Mouse (Mus musculus) B cell, adult (primary cell): ENCODE data around the gene Dus3l. TPM values are rescaled to one million over a fixed set of nuclear protein-coding genes. Genes with fewer than 3 reads are reported as not detected.

Experiments
- total RNA-seq: library from RNA; stranded (reverse); gene quantifications from 4 replicates; pipeline ENCODE4 v1.2.4, GENCODE M21; 2023; ENCODE audit not compliant: inconsistent age

Gene Dus3l
- 76.9 to 84.0 TPM (median 81.5 TPM) in 4 replicates for total RNA-seq

GRCm38 (mm10) chr17:56764474-56765354 lies at the start of gene Dus3l:
Gene Dus3l, plus strand, starts transcription at chr17:56764757.

GRCm38 (mm10) chr17:56717363-56718058 lies 47.0 kb upstream of the Dus3l start, which contains the start of the genes Ndufa11 and Vmac:
Gene Ndufa11, plus strand, starts transcription at chr17:56717767.
Gene Vmac, minus strand, starts transcription at chr17:56718022.

GRCm38 (mm10) chr17:56757416-56758123 lies 7.0 kb upstream of the Dus3l start, which contains the start of gene Nrtn:
Gene Nrtn, minus strand, starts transcription at chr17:56757530.

GRCm38 (mm10) chr17:56769950-56770349 lies 5.4 kb downstream of the Dus3l start, which contains the start of gene Prr22:
Gene Prr22, plus strand, starts transcription at chr17:56770250.

Other genes starting within 250 kb of the Dus3l start
- 9.3 to 13.0 TPM (median 12.5 TPM) in 4 replicates for gene Gm20219, start 210.4 kb upstream of the Dus3l start, total RNA-seq
- gene Safb2, start 180.2 kb upstream of the Dus3l start, total RNA-seq: 536 to 604 TPM (median 575 TPM) in 4 replicates
- 297 to 331 TPM (median 301 TPM) in 4 replicates for gene Safb, start 179.9 kb upstream of the Dus3l start, total RNA-seq
- 84.7 to 87.7 TPM (median 86.4 TPM) in 4 replicates for gene 2410015M20Rik, start 155.0 kb upstream of the Dus3l start, total RNA-seq
- 1,456 to 1,526 TPM (median 1,498 TPM) in 4 replicates for gene Rpl36, start 151.3 kb upstream of the Dus3l start, total RNA-seq
- 58.0 to 61.7 TPM (median 59.7 TPM) in 4 replicates for gene Lonp1, start 137.9 kb upstream of the Dus3l start, total RNA-seq
- gene Catsperd, start 136.6 kb upstream of the Dus3l start, total RNA-seq: not detected in 4 replicates
- gene Ranbp3, start 91.5 kb upstream of the Dus3l start, total RNA-seq: 94.6 to 110 TPM (median 99.9 TPM) in 4 replicates
- 56.7 to 70.9 TPM (median 65.4 TPM) in 4 replicates for gene Ndufa11, start 47.0 kb upstream of the Dus3l start, total RNA-seq
- gene Vmac, start 46.7 kb upstream of the Dus3l start, total RNA-seq: 10.8 to 21.5 TPM (median 16.6 TPM) in 4 replicates
- not detected in 4 replicates for gene Nrtn, start 7.2 kb upstream of the Dus3l start, total RNA-seq
- 0.35 to 1.5 TPM (median 1.3 TPM) in 4 replicates for gene Prr22, start 5.5 kb downstream of the Dus3l start, total RNA-seq
- 11.4 to 13.3 TPM (median 11.9 TPM) in 4 replicates for gene Rfx2, start 66.3 kb downstream of the Dus3l start, total RNA-seq
- gene Acsbg2, start 109.7 kb downstream of the Dus3l start, total RNA-seq: not detected in 4 replicates
- gene 1700061G19Rik, start 110.7 kb downstream of the Dus3l start, total RNA-seq: not detected in 4 replicates
- 35.8 to 37.4 TPM (median 36.8 TPM) in 4 replicates for gene Mllt1, start 170.7 kb downstream of the Dus3l start, total RNA-seq
- gene Acer1, start 217.4 kb downstream of the Dus3l start, total RNA-seq: not detected in 4 replicates
- gene Clpp, start 225.5 kb downstream of the Dus3l start, total RNA-seq: 28.2 to 36.9 TPM (median 32.1 TPM) in 4 replicates
- gene Alkbh7, start 232.6 kb downstream of the Dus3l start, total RNA-seq: 11.9 to 19.9 TPM (median 17.6 TPM) in 4 replicates
- gene Pspn, start 235.3 kb downstream of the Dus3l start, total RNA-seq: 1.7 to 2.1 TPM in 2 of 4 replicates, not detected in the others
- 62.0 to 67.8 TPM (median 67.0 TPM) in 4 replicates for gene Gtf2f1, start 246.5 kb downstream of the Dus3l start, total RNA-seq
- 0.48 TPM in 1 of 4 replicates, not detected in the others for gene Gm17949, start 246.7 kb downstream of the Dus3l start, total RNA-seq